Mouse (Mus musculus) Patski (cell line): Measurements from ENCODE around the gene Tmed2. TPM values are rescaled to one million over a fixed set of nuclear protein-coding genes. Genes with fewer than 3 reads are reported as not detected.

Experiments used
- polyA plus RNA-seq: library from polyadenylated mRNA; unstranded; gene quantifications from one replicate; pipeline ENCODE4 v1.2.3, GENCODE M21; 2021

Tmed2 gene
- polyA plus RNA-seq, 1 experiment from 2014 or later: 361 TPM

Other genes with a start within 250 kb of the Tmed2 start
- gene Mphosph9, start 212.7 kb upstream of the Tmed2 start, polyA plus RNA-seq: 14.0 TPM
- 17.0 TPM for gene 2810006K23Rik, start 212.6 kb upstream of the Tmed2 start, polyA plus RNA-seq
- 231 TPM for gene Cdk2ap1, start 177.6 kb upstream of the Tmed2 start, polyA plus RNA-seq
- gene Sbno1, start 114.7 kb upstream of the Tmed2 start, polyA plus RNA-seq: 59.0 TPM
- 174 TPM for gene Kmt5a, start 100.8 kb upstream of the Tmed2 start, polyA plus RNA-seq
- gene Rilpl2, start 62.3 kb upstream of the Tmed2 start, polyA plus RNA-seq: 75.6 TPM
- 20.3 TPM for gene Snrnp35, start 57.6 kb upstream of the Tmed2 start, polyA plus RNA-seq
- 98.2 TPM for gene Rilpl1, start 9.3 kb upstream of the Tmed2 start, polyA plus RNA-seq
- 24.5 TPM for gene Ddx55, start 12.2 kb downstream of the Tmed2 start, polyA plus RNA-seq
- gene Eif2b1, start 38.4 kb downstream of the Tmed2 start, polyA plus RNA-seq: 47.7 TPM
- 45.0 TPM for gene Gtf2h3, start 38.4 kb downstream of the Tmed2 start, polyA plus RNA-seq
- 54.5 TPM for gene Atp6v0a2, start 87.9 kb downstream of the Tmed2 start, polyA plus RNA-seq
- 0.03 TPM for gene Dnah10, start 184.4 kb downstream of the Tmed2 start, polyA plus RNA-seq